Mouse (Mus musculus) cortical plate, adult 2 months (tissue): ENCODE results near the gene Aldh1a3.

Source experiments
- CTCF ChIP-seq: fragments of 200-500 bp; IDR thresholded peaks from 2 replicates; pipeline ENCODE4 v1.5.1; 2011; ENCODE audit warnings: mild to moderate bottlenecking, control low read depth, low read length; ENCODE audit not compliant: insufficient read depth; ENCODE audit errors: extremely low read depth
- POLR2A ChIP-seq: fragments of 200-500 bp; IDR thresholded peaks from 2 replicates; pipeline ENCODE4 v1.6.1; 2011; ENCODE audit warnings: mild to moderate bottlenecking, low read length, control low read depth; ENCODE audit not compliant: insufficient read depth; ENCODE audit errors: extremely low read depth

DNA sequence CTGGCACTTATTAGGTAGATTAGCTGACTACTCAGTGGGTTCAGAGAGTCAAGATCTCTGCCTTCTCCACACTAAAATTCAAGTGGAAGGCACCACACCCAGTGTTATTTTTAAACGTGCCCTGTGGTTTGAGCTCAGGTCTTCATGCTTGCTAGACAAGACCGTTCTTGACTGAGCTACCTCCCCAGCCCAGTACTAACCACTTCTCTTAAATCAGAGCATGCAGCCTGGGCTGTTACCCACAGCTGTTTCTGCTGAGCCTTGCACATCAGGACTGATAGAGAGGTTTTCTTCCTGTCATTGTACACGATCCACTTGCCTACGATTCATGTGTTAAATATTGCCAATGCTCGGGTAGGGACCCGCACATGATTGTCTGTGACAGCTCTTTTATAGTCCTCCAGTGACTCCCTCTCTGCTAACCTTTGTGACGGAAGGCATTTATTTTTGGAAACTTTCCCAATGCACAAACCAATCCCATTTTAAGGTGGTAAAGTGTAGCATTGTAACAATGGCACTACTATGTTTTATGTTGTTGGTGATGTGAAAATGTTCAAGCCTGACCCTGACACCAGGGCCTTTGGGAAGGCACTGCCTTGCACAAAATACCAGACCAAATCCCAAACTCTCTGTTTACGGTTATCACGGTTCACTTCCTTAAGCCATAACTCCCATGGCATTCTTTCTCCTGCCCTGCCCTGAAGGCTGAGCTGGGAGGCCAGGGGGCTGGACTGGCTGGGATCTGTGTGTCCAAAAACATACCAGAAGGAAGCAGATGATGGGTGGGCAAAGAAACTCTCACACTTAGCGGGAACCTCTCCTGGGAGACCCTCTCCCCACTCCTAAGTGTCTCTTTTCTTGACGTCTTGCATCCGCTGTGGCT, 11.7 kb upstream of the Aldh1a3 start:
- TF ChIP-seq CTCF, result no peak
- no peak for TF ChIP-seq POLR2A
